Mouse (Mus musculus): ENCODE data around the gene Anxa9. TPM values are rescaled to one million over a fixed set of nuclear protein-coding genes. Genes with fewer than 3 reads are reported as not detected.

Gene Anxa9
- total and polyA plus RNA-seq, 2 experiments = 0.55 to 0.91 TPM

- peaks cover 14% of the 10 kb centered on the region for H3K4me1 ChIP-seq (ENCODE audit: control insufficient read depth, insufficient read depth, low read length)
- TF ChIP-seq POLR2A (IDR thresholded peaks at IDR 0.05; ENCODE audit: extremely low read depth, insufficient read depth, low read length) = no peak
- TF ChIP-seq CTCF (IDR thresholded peaks at IDR 0.05; ENCODE audit: low read depth, low read length) = no peak
- no peak for DNase-seq (ENCODE audit: extremely low read depth, low read depth, low spot score)
- 0 out of 2 replicates have a peak, but pooled peaks cover 4% of the 10 kb centered on the region for H3K79me2 ChIP-seq (ENCODE audit: control insufficient read depth, insufficient read depth, low read length)
- 98% methylated on average over 3 of the region's 3 CpGs for WGBS
- no peak overlapping the region for H3K27ac ChIP-seq (replicated peaks; ENCODE audit: insufficient read depth, low read depth, low read length)
- no peak overlapping the region for H3K4me3 ChIP-seq (ENCODE audit: insufficient read depth, low read depth, low read length)
- peaks cover 15% of the 10 kb centered on the region for H3K36me3 ChIP-seq (ENCODE audit: control insufficient read depth, insufficient read depth, low read length)
- no peak overlapping the region for H3K9ac ChIP-seq (ENCODE audit: low read depth, low read length)
- no peaks in the 10 kb centered on the region for H3K27me3 ChIP-seq (ENCODE audit: control insufficient read depth, insufficient read depth, low read length)
These were observed 40.9 kb downstream of the Anxa9 start for GRCm38 (mm10) chr3:95266052-95266451.

- Histone ChIP-seq H3K4me3 (ENCODE audit: insufficient read depth, low read depth, low read length) (no peak overlapping the region), H3K27ac (replicated peaks; ENCODE audit: insufficient read depth, low read depth, low read length) (no peak overlapping the region), H3K9ac (ENCODE audit: low read depth, low read length) (no peak overlapping the region), H3K36me3 (ENCODE audit: control insufficient read depth, insufficient read depth, low read length) (peaks cover 19% of the 10 kb centered on the region), H3K4me1 (ENCODE audit: control insufficient read depth, insufficient read depth, low read length) (peaks cover 10% of the 10 kb centered on the region), H3K27me3 (ENCODE audit: control insufficient read depth, insufficient read depth, low read length) (no peaks in the 10 kb centered on the region), H3K79me2 (ENCODE audit: control insufficient read depth, insufficient read depth, low read length) (no peaks in the 10 kb centered on the region)
- DNase-seq (ENCODE audit: extremely low read depth, low read depth, low spot score) = no peak
- WGBS = 89% methylated on average over 1 of the region's 1 CpGs
- TF ChIP-seq CTCF (IDR thresholded peaks at IDR 0.05; ENCODE audit: low read depth, low read length) (no peak), POLR2A (IDR thresholded peaks at IDR 0.05; ENCODE audit: extremely low read depth, insufficient read depth, low read length) (no peak)
These were observed 42.3 kb downstream of the Anxa9 start for GRCm38 (mm10) chr3:95264724-95265123.

DNA sequence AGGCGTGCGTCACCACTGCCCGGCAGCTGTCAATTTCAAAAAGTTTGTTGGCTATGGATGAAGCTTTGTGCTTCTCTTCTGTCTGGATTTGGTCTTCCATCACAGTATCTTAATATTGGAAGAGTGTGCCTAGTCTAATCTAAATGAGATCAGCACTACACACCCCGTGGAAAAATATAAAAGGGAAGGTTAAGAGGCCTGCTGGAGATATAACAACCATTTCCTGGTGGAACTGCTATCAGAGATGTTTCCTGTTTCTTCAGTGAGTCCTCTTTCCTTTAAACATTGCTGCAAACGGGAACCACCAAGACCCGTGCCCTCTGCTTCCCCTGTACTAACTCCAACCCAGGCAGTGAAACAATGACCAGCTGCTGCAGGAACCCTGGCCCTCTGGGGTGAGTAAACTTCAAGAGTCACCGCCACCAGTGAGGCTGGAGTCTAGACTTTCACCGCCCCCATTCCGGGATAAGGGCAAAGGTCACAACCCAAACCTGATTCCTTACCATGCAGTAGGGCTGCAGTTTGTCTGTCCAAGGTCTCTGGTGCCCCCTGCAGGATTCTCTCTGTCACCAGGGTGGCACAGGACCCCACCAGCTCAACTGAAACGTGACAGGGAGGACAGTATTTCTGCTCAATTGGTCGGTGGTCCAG lies 43.8 kb downstream of the Anxa9 start:
- DNase-seq (ENCODE audit: extremely low read depth, low read depth, low spot score) = peak; percentile 87
- H3K4me3 ChIP-seq (ENCODE audit: insufficient read depth, low read depth, low read length) = no peak overlapping the region
- H3K27ac ChIP-seq (replicated peaks; ENCODE audit: insufficient read depth, low read depth, low read length) = peak overlapping the region; percentile 48
- no peaks in the 10 kb centered on the region for H3K79me2 ChIP-seq (ENCODE audit: control insufficient read depth, insufficient read depth, low read length)
- H3K4me1 ChIP-seq (ENCODE audit: control insufficient read depth, insufficient read depth, low read length) = peaks cover 10% of the 10 kb centered on the region
- H3K36me3 ChIP-seq (ENCODE audit: control insufficient read depth, insufficient read depth, low read length) = peaks cover 29% of the 10 kb centered on the region
- TF ChIP-seq CTCF (IDR thresholded peaks at IDR 0.05; ENCODE audit: low read depth, low read length) (peak; percentile 87), POLR2A (IDR thresholded peaks at IDR 0.05; ENCODE audit: extremely low read depth, insufficient read depth, low read length) (no peak)
- peak overlapping the region; percentile 22 for H3K9ac ChIP-seq (ENCODE audit: low read depth, low read length)
- WGBS = 30% methylated on average over 11 of the region's 11 CpGs
- H3K27me3 ChIP-seq (ENCODE audit: control insufficient read depth, insufficient read depth, low read length) = no peaks in the 10 kb centered on the region

- Histone ChIP-seq H3K9ac (ENCODE audit: low read depth, low read length) (no peak overlapping the region), H3K79me2 (ENCODE audit: control insufficient read depth, insufficient read depth, low read length) (no peaks in the 10 kb centered on the region), H3K4me3 (ENCODE audit: insufficient read depth, low read depth, low read length) (no peak overlapping the region), H3K27me3 (ENCODE audit: control insufficient read depth, insufficient read depth, low read length) (no peaks in the 10 kb centered on the region), H3K4me1 (ENCODE audit: control insufficient read depth, insufficient read depth, low read length) (peaks cover 7% of the 10 kb centered on the region), H3K36me3 (ENCODE audit: control insufficient read depth, insufficient read depth, low read length) (peaks cover 38% of the 10 kb centered on the region), H3K27ac (replicated peaks; ENCODE audit: insufficient read depth, low read depth, low read length) (no peak overlapping the region)
- no peak for DNase-seq (ENCODE audit: extremely low read depth, low read depth, low spot score)
- TF ChIP-seq CTCF (IDR thresholded peaks at IDR 0.05; ENCODE audit: low read depth, low read length) (no peak), POLR2A (IDR thresholded peaks at IDR 0.05; ENCODE audit: extremely low read depth, insufficient read depth, low read length) (no peak)
- WGBS = 94% methylated on average over 4 of the region's 4 CpGs
These were observed 45.0 kb downstream of the Anxa9 start for GRCm38 (mm10) chr3:95261975-95262374.

DNA sequence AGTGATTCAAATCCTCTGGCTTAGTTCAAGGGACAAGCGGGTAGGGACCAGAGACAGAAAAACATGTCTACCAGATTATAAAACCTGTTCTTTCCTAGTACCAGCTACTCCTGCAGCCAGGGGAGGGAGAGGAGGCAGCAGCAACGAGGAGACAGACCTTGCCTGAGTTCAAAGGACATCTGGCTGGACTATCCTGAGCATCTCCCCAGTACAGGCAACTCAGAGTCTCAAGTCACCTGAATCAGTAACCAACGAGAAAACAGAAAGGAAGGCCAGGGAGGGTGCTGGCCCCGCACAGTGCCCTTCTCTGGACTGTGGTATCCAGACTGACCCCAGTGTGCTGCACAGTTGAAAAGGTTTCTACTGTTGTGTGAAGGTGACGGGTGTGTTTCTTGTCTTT lies 50.0 kb downstream of the Anxa9 start:
- no peaks in the 10 kb centered on the region for H3K79me2 ChIP-seq (ENCODE audit: control insufficient read depth, insufficient read depth, low read length)
- H3K9ac ChIP-seq (ENCODE audit: low read depth, low read length) = no peak overlapping the region
- H3K36me3 ChIP-seq (ENCODE audit: control insufficient read depth, insufficient read depth, low read length) = peaks cover 40% of the 10 kb centered on the region
- no peak overlapping the region for H3K4me3 ChIP-seq (ENCODE audit: insufficient read depth, low read depth, low read length)
- H3K4me1 ChIP-seq (ENCODE audit: control insufficient read depth, insufficient read depth, low read length) = no peaks in the 10 kb centered on the region
- TF ChIP-seq CTCF (IDR thresholded peaks at IDR 0.05; ENCODE audit: low read depth, low read length) (no peak), POLR2A (IDR thresholded peaks at IDR 0.05; ENCODE audit: extremely low read depth, insufficient read depth, low read length) (no peak)
- no peak for DNase-seq (ENCODE audit: extremely low read depth, low read depth, low spot score)
- 82% methylated on average over 5 of the region's 5 CpGs for whole genome bisulfite sequencing
- H3K27me3 ChIP-seq (ENCODE audit: control insufficient read depth, insufficient read depth, low read length) = no peaks in the 10 kb centered on the region
- no peak overlapping the region for H3K27ac ChIP-seq (replicated peaks; ENCODE audit: insufficient read depth, low read depth, low read length)

DNA sequence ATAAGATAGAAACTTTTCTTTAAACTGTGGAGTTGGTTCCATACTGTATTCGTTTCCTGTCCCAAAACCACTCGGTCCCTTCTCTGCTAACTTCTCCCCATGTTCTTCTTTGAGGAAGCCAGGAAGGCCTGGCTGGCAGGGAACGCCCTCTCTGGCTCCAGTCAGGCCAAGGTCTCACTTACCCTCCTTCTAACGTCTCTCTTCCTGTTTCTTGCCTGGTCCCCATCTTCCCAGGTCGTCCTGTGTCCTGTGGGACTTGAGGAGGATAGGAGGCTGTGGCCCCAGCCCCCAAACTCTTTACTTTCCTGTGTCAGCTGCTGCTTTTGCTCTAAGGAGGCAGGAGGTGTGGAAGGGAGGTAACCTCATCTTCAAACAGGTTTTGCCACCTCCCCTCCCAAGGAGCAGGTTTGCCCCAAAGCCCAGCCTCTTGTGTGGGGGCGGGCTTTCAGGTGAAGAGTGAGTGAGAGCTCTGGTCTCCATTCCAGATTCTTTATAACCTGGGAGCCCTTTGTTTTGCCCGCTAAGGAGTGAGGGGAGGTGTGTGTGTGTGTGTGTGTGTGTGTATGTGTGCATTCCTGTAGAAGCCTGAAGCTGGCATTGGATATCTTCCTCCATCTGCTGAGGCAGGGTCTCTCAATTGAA lies 56.1 kb downstream of the Anxa9 start, which contains the start of gene Bnipl:
Gene Bnipl, minus strand, starts transcription at position 411 of the 642 bp plus-strand sequence.
- H3K4me3 ChIP-seq (ENCODE audit: insufficient read depth, low read depth, low read length) = no peak within 1 kb of the TSS
- no peak for DNase-seq (ENCODE audit: extremely low read depth, low read depth, low spot score)
- H3K79me2 ChIP-seq (ENCODE audit: control insufficient read depth, insufficient read depth, low read length) = no peaks in the 10 kb centered on the region
- H3K9ac ChIP-seq (ENCODE audit: low read depth, low read length) = no peak within 1 kb of the TSS
- 80% methylated on average over 7 of the region's 7 CpGs for WGBS
- peaks cover 4% of the 10 kb centered on the region; the same call in 1 of the 2 replicates for H3K36me3 ChIP-seq (ENCODE audit: control insufficient read depth, insufficient read depth, low read length)
- H3K27me3 ChIP-seq (ENCODE audit: control insufficient read depth, insufficient read depth, low read length) = no peaks in the 10 kb centered on the region
- H3K4me1 ChIP-seq (ENCODE audit: control insufficient read depth, insufficient read depth, low read length) = no peaks in the 10 kb centered on the region
- TF ChIP-seq POLR2A (IDR thresholded peaks at IDR 0.05; ENCODE audit: extremely low read depth, insufficient read depth, low read length) (no peak), CTCF (IDR thresholded peaks at IDR 0.05; ENCODE audit: low read depth, low read length) (no peak)
- no peak within 1 kb of the TSS for H3K27ac ChIP-seq (replicated peaks; ENCODE audit: insufficient read depth, low read depth, low read length)

All from liver, adult 2 months (tissue).